Mouse (Mus musculus) heart, embryonic 13.5 days (tissue): Measurements from ENCODE around the gene Fam181a. TPM values are rescaled to one million over a fixed set of nuclear protein-coding genes. Genes with fewer than 3 reads are reported as not detected.

Source experiments
- ATAC-seq: fragments of 200-750 bp; cut with Nextera tagmentation; 2 replicates; pipeline ENCODE4 v1.8.0; 2017; ENCODE audit warnings: moderate TSS enrichment; ENCODE audit not compliant: insufficient number of reproducible peaks, low FRiP score, low TSS enrichment; ENCODE audit errors: extremely low read depth
- H3K27ac ChIP-seq: fragments of 300-500 bp; sonication (generic); replicated peaks from 2 replicates; pipeline ENCODE4 v1.5.1; 2015; ENCODE audit warnings: moderate library complexity, mild to moderate bottlenecking, inconsistent platforms
- H3K27me3 ChIP-seq: fragments of 300-500 bp; sonication (generic); replicated peaks from 2 replicates; pipeline ENCODE4 v1.6.1; 2015; ENCODE audit warnings: mild to moderate bottlenecking, inconsistent platforms
- H3K36me3 ChIP-seq: fragments of 300-500 bp; sonication (generic); 2 replicates; pipeline ENCODE4 v1.6.1; 2015; ENCODE audit warnings: mild to moderate bottlenecking, inconsistent platforms
- H3K4me1 ChIP-seq: fragments of 300-500 bp; sonication (generic); 2 replicates; pipeline ENCODE4 v1.6.1; 2015; ENCODE audit warnings: inconsistent platforms
- H3K4me2 ChIP-seq: fragments of 300-500 bp; sonication (generic); 2 replicates; pipeline ENCODE4 v1.6.1; 2015; ENCODE audit warnings: inconsistent platforms, mild to moderate bottlenecking, moderate library complexity
- H3K4me3 ChIP-seq: fragments of 300-500 bp; sonication (generic); 2 replicates; pipeline ENCODE4 v1.5.1; 2015; ENCODE audit warnings: moderate library complexity, mild to moderate bottlenecking, inconsistent platforms
- H3K9ac ChIP-seq: fragments of 300-500 bp; sonication (generic); 2 replicates; pipeline ENCODE4 v1.6.1; 2015; ENCODE audit warnings: inconsistent platforms, mild to moderate bottlenecking, moderate library complexity
- H3K9me3 ChIP-seq: fragments of 300-500 bp; sonication (generic); 2 replicates; pipeline ENCODE4 v1.6.1; 2016; ENCODE audit warnings: inconsistent platforms
- WGBS: fragments of 180-500 bp; shearing (Covaris S2); methylation state at CpG from one replicate; pipeline ENCODE4 v1.1.7; 2015; ENCODE audit warnings: mixed read lengths; 5-methylcytosine and 5-hydroxymethylcytosine counted together
- polyA plus RNA-seq: library from polyadenylated mRNA; unstranded; fragments of >200 nt; fragmentation: Nextera tagmentation; extraction: Ambion mirVana; gene quantifications from 2 replicates; pipeline ENCODE4 v1.2.1, GENCODE M21; 2015

Gene Fam181a
- polyA plus RNA-seq, 1 experiment from 2014 or later: not detected

DNA sequence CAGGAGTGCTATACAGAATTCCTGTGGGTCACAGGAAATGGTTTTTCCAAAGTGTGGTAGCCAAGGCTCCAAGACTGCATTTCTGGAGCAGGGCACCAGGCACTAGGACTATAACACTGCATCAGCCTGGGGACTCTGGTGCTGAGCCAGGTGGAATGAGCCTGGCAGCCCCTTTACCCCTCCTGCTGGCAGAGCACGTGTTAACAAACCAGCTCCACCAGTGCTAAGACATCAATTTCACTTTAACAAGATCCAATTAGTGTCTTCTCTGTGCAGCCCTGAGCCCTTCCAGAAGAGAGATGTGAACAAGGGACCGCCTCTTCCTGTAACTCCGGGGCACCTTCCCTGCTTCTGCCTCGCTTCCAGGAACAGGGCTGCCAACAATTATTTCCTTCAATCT lies 23.5 kb upstream of the Fam181a start:
- Histone ChIP-seq H3K4me2 (no peak overlapping the region), H3K9me3 (no peaks in the 10 kb centered on the region), H3K4me1 (peaks cover 18% of the 10 kb centered on the region), H3K9ac (no peak overlapping the region), H3K27me3 (0 out of 2 replicates have a peak, but pooled peaks cover 3% of the 10 kb centered on the region), H3K4me3 (no peak overlapping the region), H3K27ac (no peak overlapping the region), H3K36me3 (no peaks in the 10 kb centered on the region)
- 65% methylated on average over 4 of the region's 4 CpGs for WGBS
- ATAC-seq: no peak

DNA sequence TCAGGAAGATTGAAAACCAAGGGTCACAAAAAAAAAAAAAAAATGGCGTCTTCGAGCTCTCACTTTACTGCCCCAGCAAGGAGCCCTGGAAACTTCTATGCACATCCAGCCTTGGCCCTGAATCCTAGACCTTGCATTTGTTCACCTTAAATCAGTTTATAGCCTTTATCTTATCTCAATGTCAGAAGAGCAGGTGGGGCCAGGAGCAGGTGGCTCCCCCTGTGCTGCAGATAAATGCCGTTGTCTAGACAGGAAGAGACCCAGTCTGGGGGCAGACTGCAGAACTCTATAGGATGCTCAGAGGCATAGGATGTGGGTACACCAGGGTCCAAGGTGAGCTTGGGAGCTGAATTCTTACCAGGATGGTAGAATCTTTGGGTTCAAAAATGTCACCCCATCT lies 18.4 kb upstream of the Fam181a start:
- H3K9ac ChIP-seq: no peak overlapping the region
- H3K4me2 ChIP-seq: no peak overlapping the region
- H3K9me3 ChIP-seq: no peaks in the 10 kb centered on the region
- H3K4me1 ChIP-seq: peaks cover 18% of the 10 kb centered on the region
- H3K4me3 ChIP-seq: no peak overlapping the region
- 72% methylated on average over 3 of the region's 3 CpGs for WGBS
- no peak; the same call in 1 of the 2 replicates for ATAC-seq
- no peak overlapping the region for H3K27ac ChIP-seq
- no peaks in the 10 kb centered on the region for H3K36me3 ChIP-seq
- no peaks in the 10 kb centered on the region; the same call in 1 of the 2 replicates for H3K27me3 ChIP-seq

DNA sequence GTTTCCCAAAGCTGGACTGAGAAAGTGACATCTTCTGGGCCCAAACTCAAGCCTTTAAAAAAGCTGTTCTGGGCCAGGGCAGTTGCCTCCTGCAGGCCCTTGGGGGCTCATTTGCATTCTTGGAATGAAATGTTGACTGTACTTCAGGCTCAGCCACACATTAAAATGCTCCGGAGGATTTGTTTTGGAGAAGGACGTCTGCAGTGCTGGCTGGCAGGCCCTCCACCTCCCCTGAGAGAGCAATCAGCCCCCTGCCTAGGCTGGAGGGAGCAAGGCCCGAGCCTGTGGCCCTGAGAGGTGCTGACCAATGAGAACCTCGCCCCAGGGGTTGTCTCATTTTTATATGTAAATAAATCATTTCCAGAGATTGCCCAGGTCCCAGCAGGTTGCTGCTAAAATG lies 14.5 kb upstream of the Fam181a start:
- no peak overlapping the region for H3K27ac ChIP-seq
- H3K4me2 ChIP-seq: no peak overlapping the region
- peaks cover 17% of the 10 kb centered on the region for H3K27me3 ChIP-seq
- no peak overlapping the region for H3K9ac ChIP-seq
- no peaks in the 10 kb centered on the region for H3K36me3 ChIP-seq
- no peak for ATAC-seq
- no peak overlapping the region for H3K4me3 ChIP-seq
- H3K4me1 ChIP-seq: peaks cover 5% of the 10 kb centered on the region; the same call in 1 of the 2 replicates
- WGBS: 17% methylated on average over 4 of the region's 4 CpGs
- no peaks in the 10 kb centered on the region for H3K9me3 ChIP-seq

DNA sequence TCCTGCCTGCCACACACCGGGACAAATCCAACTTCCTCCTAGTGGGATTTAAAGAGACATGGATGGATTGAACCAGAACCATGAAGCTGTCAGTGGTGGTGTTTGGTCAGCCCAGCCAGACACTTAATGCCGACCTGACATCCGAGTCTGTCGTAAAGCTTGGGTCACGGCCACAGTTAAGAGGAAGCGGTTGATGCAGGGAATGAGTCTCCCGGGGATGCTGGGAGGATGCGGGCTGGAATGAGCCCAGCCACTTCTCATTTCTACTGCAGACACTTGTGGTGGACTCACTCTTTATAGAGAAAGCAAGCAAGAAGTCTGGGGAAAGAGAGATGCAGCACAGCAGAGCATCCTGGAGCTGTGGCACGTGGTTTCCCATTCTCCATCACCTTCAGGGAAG lies 10.3 kb upstream of the Fam181a start:
- Histone ChIP-seq H3K4me1 (no peaks in the 10 kb centered on the region), H3K4me3 (no peak overlapping the region), H3K9me3 (no peaks in the 10 kb centered on the region), H3K9ac (no peak overlapping the region), H3K4me2 (no peak overlapping the region), H3K27ac (no peak overlapping the region), H3K36me3 (no peaks in the 10 kb centered on the region), H3K27me3 (peaks cover 24% of the 10 kb centered on the region)
- no peak for ATAC-seq
- 69% methylated on average over 9 of the region's 9 CpGs for WGBS

DNA sequence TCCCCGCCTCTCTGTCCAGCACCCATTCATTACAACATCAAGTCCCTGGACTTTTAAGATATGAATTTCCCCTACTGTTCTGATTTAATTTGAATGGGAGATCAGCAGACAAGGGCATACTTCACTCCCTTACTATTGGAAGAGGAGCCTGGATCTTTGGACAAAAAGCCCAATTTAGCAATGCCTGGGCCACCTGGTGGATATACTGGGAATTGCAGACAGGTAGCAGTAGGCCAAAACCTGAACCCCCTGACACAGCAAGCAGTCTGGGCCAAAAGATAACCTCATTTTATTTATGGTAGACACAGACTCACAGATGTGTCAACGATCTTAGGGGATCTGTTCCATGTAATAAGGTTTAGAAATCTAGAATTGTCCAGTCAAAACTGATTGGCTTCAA lies 9.1 kb upstream of the Fam181a start:
- 46% methylated on average over 2 of the region's 2 CpGs for WGBS

DNA sequence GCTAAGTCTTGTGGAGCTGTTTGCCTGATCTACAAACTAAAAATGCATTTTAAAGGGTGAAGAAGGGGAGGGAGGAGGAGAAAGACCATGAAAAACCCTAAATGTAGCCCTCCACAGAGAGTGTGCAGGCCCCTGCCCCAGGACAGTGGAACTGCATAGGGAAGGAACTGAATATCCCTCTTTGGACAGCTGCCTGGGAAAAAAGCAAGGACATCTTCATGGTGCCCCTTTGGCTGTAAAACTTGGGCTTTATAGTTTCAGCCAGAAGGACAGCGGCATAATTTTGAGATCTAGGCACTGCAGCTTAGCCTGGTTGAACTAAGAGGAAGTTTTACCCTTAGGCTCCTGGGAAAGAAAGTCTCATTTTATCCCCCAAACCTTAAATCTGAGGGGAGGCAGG lies 7.8 kb upstream of the Fam181a start:
- no peaks in the 10 kb centered on the region for H3K4me1 ChIP-seq
- H3K27me3 ChIP-seq: peaks cover 24% of the 10 kb centered on the region
- no peak overlapping the region for H3K4me2 ChIP-seq
- 91% methylated on average over 1 of the region's 1 CpGs for WGBS
- H3K36me3 ChIP-seq: no peaks in the 10 kb centered on the region
- no peak overlapping the region for H3K27ac ChIP-seq
- no peak overlapping the region for H3K9ac ChIP-seq
- H3K4me3 ChIP-seq: no peak overlapping the region
- H3K9me3 ChIP-seq: no peaks in the 10 kb centered on the region
- no peak for ATAC-seq

More for the DNA sequence above, 9.1 kb upstream of the Fam181a start:
- Histone ChIP-seq H3K27ac (no peak overlapping the region), H3K9me3 (no peaks in the 10 kb centered on the region), H3K4me3 (no peak overlapping the region), H3K4me1 (no peaks in the 10 kb centered on the region), H3K4me2 (no peak overlapping the region), H3K36me3 (no peaks in the 10 kb centered on the region), H3K27me3 (peaks cover 24% of the 10 kb centered on the region), H3K9ac (no peak overlapping the region)
- no peak for ATAC-seq

DNA sequence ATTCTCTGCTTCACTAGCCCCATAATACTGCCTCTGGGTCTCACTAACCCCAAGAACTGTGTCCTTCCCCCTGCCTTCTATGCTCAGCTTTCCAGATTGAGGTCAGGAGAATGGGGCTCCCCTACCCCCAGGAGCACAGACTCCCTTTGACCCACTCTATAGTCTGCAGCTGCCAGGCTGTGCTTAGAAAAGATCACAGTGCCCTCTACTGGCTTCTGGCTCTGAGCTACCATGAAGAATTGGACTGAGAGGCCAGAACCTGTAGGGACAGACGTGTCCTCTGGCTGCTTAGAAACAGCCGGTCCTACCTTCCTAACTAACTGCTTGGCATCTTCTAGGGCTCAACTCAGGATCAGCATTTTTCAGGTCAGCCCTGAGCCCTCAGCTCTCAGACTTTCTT lies 4.6 kb upstream of the Fam181a start:
- H3K4me1 ChIP-seq: no peaks in the 10 kb centered on the region
- H3K9me3 ChIP-seq: no peaks in the 10 kb centered on the region
- no peak overlapping the region for H3K4me2 ChIP-seq
- no peak overlapping the region for H3K4me3 ChIP-seq
- no peak overlapping the region for H3K27ac ChIP-seq
- no peak for ATAC-seq
- H3K27me3 ChIP-seq: peaks cover 8% of the 10 kb centered on the region
- whole genome bisulfite sequencing: 21% methylated on average over 2 of the region's 2 CpGs
- no peak overlapping the region for H3K9ac ChIP-seq
- H3K36me3 ChIP-seq: no peaks in the 10 kb centered on the region

DNA sequence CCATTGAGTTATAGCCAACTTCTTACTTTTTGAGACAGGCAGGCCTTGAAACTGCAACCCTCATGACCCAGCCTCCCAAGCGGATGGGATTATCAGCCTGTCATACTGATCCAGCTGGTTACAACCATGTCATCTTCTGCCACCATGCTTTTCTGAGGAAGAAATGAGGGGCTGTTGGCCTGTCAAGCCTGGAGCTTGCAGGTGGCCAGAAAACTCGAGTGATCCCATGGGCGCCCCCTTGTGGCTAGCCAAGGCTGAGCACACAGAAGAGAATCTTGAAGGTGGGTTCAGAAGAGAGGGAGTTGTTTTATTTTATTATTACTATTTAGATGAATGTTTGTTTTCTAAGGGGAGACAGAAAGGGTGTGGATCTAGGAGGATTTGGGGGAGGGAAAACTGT lies 4.1 kb upstream of the Fam181a start:
- Histone ChIP-seq H3K9ac (no peak overlapping the region), H3K9me3 (no peaks in the 10 kb centered on the region), H3K4me3 (no peak overlapping the region), H3K36me3 (no peaks in the 10 kb centered on the region), H3K4me1 (no peaks in the 10 kb centered on the region), H3K27ac (no peak overlapping the region), H3K4me2 (no peak overlapping the region), H3K27me3 (peaks cover 7% of the 10 kb centered on the region; the same call in 1 of the 2 replicates)
- WGBS: 21% methylated on average over 3 of the region's 3 CpGs
- ATAC-seq: no peak

DNA sequence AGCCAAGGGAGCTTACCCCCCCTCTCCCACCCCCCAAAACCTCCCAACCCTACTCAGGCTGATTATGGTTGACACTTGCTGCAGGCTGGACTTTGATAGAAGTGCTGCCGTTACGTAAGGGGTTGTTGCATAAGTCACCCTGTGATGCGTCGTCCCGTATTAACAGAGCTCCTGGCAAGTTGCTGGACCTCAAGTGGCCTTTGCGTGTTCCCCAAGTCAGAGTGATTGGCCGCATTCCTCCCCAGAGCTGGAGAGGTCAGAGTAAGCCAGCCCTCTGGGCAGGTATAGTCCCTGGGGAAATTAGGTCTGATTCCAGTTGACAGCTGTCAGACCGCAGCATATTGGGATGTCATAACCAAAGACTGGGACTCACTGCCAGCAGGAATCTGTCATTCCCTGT lies 1.1 kb downstream of the Fam181a start:
- no peak overlapping the region for H3K4me3 ChIP-seq
- peaks cover 50% of the 10 kb centered on the region for H3K27me3 ChIP-seq
- H3K27ac ChIP-seq: no peak overlapping the region
- H3K9ac ChIP-seq: no peak overlapping the region
- no peak for ATAC-seq
- H3K4me2 ChIP-seq: no peak overlapping the region
- 59% methylated on average over 8 of the region's 8 CpGs for WGBS
- no peaks in the 10 kb centered on the region for H3K9me3 ChIP-seq
- peaks cover 13% of the 10 kb centered on the region for H3K4me1 ChIP-seq
- H3K36me3 ChIP-seq: no peaks in the 10 kb centered on the region

DNA sequence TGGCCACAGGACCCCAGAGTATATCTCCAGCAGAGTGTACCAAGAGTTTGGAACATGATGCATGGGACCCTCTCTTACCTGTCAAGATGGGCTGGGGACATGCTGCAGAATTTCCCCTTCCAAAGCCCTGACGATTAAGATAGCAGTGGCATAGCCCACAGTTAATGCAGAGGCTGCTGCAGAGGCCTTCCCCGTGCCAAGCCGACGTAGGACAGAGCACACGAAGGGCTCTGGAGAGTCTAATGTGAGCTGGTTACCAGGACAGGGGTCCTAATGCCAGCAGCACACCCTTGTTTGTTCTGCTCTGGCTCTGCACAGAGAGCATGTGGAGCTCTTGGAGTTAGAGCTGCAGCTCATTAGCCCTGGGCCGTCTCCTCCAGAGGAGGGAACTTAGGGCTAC lies 2.5 kb downstream of the Fam181a start:
- 73% methylated on average over 6 of the region's 6 CpGs for WGBS
- Histone ChIP-seq H3K36me3 (0 out of 2 replicates have a peak, but pooled peaks cover 1% of the 10 kb centered on the region), H3K9me3 (no peaks in the 10 kb centered on the region), H3K27me3 (peaks cover 54% of the 10 kb centered on the region), H3K4me3 (no peak overlapping the region), H3K27ac (no peak overlapping the region), H3K4me2 (no peak overlapping the region), H3K9ac (no peak overlapping the region), H3K4me1 (peaks cover 13% of the 10 kb centered on the region)
- no peak for ATAC-seq

DNA sequence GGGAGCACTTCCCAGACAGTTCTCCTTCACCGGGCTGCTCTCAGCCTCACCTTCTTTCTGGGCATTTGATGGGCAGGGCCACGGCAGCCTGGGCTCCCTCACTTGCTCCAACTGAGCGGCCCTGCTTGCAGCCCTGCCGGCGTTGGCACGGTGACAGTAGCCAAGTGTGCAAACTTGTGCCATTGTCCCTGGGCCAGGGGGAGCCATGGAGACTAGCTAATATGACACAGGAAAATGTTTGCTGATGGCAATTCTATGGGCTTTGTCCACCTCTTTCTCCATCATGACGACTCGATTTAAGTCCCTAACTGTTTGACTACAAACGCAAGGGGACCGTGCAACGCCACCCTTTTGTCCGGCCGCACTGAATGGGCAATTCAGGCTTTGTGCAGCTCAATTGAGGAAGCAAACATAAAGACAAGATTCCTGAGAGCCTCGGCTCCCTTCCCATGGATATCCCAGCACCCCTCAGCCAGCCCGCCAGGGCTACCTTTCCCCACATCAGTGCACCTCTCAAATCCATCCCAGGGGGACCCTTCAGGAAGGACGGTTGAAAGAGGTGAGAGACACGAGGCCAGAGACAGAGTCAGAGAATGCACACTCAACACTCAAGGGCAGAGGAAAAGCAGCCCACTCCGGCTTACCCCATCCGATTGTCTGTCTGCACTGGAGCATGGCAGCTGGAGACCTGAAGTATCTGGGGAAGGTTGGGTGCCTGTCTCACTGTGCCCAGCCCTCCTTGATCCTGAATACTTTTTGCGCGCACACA lies 3.3 kb downstream of the Fam181a start:
- ATAC-seq: no peak
- 74% methylated on average over 21 of the region's 21 CpGs for WGBS
- peak overlapping the region; percentile 66; the same call in 1 of the 2 replicates for H3K9ac ChIP-seq

More for the DNA sequence above, 3.3 kb downstream of the Fam181a start:
- Histone ChIP-seq H3K4me2 (no peak overlapping the region; the same call in 1 of the 2 replicates), H3K4me1 (peaks cover 13% of the 10 kb centered on the region), H3K27me3 (peaks cover 54% of the 10 kb centered on the region), H3K9me3 (no peaks in the 10 kb centered on the region), H3K27ac (no peak overlapping the region), H3K4me3 (no peak overlapping the region), H3K36me3 (peaks cover 6% of the 10 kb centered on the region; the same call in 1 of the 2 replicates)
